Mouse (Mus musculus): ENCODE results near the gene Rbm7.

DNA sequence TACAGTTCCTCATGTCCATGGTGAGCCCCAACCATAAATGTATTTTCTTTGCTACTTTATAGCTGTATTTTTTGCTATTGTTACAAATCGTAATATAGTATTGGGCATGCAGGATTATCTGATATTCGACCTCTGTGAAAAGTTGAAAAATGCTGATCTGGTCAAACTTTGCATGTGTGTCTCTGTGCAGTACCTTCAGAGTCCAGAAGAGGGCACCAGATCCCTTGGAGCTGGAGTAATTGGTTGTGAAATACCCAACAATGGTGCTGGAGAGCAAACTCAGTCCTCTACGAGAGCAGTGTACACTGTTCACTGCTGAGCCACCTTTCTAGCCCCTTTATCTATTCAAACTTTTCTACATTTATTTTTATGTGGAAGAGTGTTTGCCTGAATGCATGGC, 28.3 kb downstream of the Rbm7 start:
- peak; percentile 96 for TF ChIP-seq CTCF (IDR thresholded peaks at IDR 0.05)
- no peak for TF ChIP-seq EP300 (IDR thresholded peaks at IDR 0.05)

Data from lung, postnatal 0 days (tissue).